Mouse (Mus musculus) hindbrain, embryonic 11.5 days (tissue): ENCODE measurements at regions not wholly inside any gene's neighbourhood (a gene's known extent, or its start where the extent isn't known, plus 50 kb on each side); places are given as distances from the start of the nearest gene placed in this dataset.

Source experiments
- ATAC-seq: fragments of 200-750 bp; cut with Nextera tagmentation; 2 replicates; pipeline ENCODE4 v1.8.0; 2017; ENCODE audit warnings: mild to moderate bottlenecking, moderate TSS enrichment, moderate library complexity; ENCODE audit not compliant: low FRiP score
- DNase-seq: peaks from one replicate; pipeline ENCODE4 v3.0.0-alpha.2; 2015; ENCODE audit warnings: low spot score
- H3K27ac ChIP-seq: fragments of 300-500 bp; sonication (generic); 2 replicates; pipeline ENCODE4 v1.5.1; 2014; ENCODE audit warnings: mild to moderate bottlenecking, low read depth, low read length
- H3K27me3 ChIP-seq: fragments of 300-500 bp; sonication (generic); 2 replicates; pipeline ENCODE4 v1.6.1; 2014; ENCODE audit warnings: mild to moderate bottlenecking, low read length, moderate library complexity, mixed read lengths; ENCODE audit not compliant: control insufficient read depth, insufficient read depth
- H3K36me3 ChIP-seq: fragments of 300-500 bp; sonication (generic); 2 replicates; pipeline ENCODE4 v1.6.1; 2014; ENCODE audit warnings: mild to moderate bottlenecking, low read length, moderate library complexity, mixed read lengths; ENCODE audit not compliant: control insufficient read depth, insufficient read depth
- H3K4me1 ChIP-seq: fragments of 300-500 bp; sonication (generic); replicated peaks from 2 replicates; pipeline ENCODE4 v1.6.1; 2014; ENCODE audit warnings: low read length, mixed read lengths; ENCODE audit not compliant: control insufficient read depth, insufficient read depth
- H3K4me2 ChIP-seq: fragments of 300-500 bp; sonication (generic); replicated peaks from 2 replicates; pipeline ENCODE4 v1.6.1; 2014; ENCODE audit warnings: mild to moderate bottlenecking, low read depth, low read length
- H3K4me3 ChIP-seq: fragments of 300-500 bp; sonication (generic); 2 replicates; pipeline ENCODE4 v1.5.1; 2014; ENCODE audit warnings: low read depth, low read length
- H3K9ac ChIP-seq: fragments of 300-500 bp; sonication (generic); 2 replicates; pipeline ENCODE4 v1.6.1; 2014; ENCODE audit warnings: low read depth, low read length
- H3K9me3 ChIP-seq: fragments of 300-500 bp; sonication (generic); 2 replicates; pipeline ENCODE4 v1.6.1; 2016; ENCODE audit warnings: low read length; ENCODE audit not compliant: control insufficient read depth
- WGBS: fragments of 180-500 bp; shearing (Covaris S2); extraction: QIAGEN DNeasy Blood & Tissue Kit; methylation state at CpG from one replicate; pipeline ENCODE4 v1.1.7; 2014; 5-methylcytosine and 5-hydroxymethylcytosine counted together

GRCm38 (mm10) chr2:72674856-72675440 lies 199.0 kb downstream of the Cdca7 start:
- WGBS, result 56% methylated on average over 6 of the region's 6 CpGs
- Histone ChIP-seq H3K4me1 (no peaks in the 10 kb centered on the region), H3K9ac (no peak overlapping the region), H3K4me3 (no peak overlapping the region), H3K9me3 (no peaks in the 10 kb centered on the region), H3K4me2 (no peak overlapping the region), H3K27ac (no peak overlapping the region), H3K27me3 (peaks cover 5% of the 10 kb centered on the region; the same call in 1 of the 2 replicates), H3K36me3 (no peaks in the 10 kb centered on the region)
- ATAC-seq, result no peak
- DNase-seq, result no peak

DNA sequence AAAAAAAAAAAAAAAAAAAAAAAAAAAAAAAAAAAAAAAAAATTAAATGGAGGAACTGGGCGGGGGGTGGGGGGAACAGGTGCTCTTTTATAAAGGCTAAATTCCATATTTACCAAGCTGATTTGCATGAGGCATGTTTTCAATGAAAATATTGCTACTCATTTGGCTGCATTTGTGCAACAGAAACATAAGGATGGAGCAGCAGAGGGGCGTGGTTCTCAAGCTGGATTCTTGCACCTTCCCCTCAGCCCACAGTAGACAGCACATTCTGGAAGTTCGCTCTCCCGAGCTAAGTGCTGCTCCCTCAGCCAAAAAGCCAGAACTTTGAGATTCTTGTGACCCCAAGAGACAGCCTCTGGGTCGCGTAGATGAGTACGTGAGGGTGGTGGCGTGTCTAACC lies 201.8 kb downstream of the Cdca7 start:
- H3K36me3 ChIP-seq, result no peaks in the 10 kb centered on the region
- ATAC-seq, result no peak
- H3K4me2 ChIP-seq, result no peak overlapping the region
- no peak overlapping the region for H3K4me3 ChIP-seq
- no peak overlapping the region for H3K9ac ChIP-seq
- no peak for DNase-seq
- no peaks in the 10 kb centered on the region for H3K9me3 ChIP-seq
- peaks cover 5% of the 10 kb centered on the region; the same call in 1 of the 2 replicates for H3K27me3 ChIP-seq
- no peaks in the 10 kb centered on the region for H3K4me1 ChIP-seq
- 88% methylated on average over 8 of the region's 8 CpGs for WGBS
- no peak overlapping the region for H3K27ac ChIP-seq

DNA sequence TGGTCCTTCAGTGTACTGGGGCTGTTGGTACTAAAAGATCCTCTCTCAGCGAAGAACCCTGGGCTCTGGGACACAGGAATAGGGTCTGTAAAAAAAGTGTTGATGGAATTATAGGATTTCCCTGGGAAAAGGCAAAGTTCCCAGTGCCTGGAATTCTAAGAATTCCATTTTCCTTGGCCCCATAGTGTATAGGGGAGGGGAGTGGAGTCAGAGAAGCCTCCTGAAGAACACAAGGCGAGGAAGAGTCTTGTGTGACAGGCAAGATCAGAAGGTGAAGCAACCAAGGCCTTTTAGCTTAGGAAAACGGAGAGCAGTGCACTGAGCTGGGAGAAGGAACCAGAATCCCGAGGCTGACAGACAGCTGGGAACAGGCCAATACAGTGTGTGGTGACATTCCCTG lies 212.1 kb downstream of the Cdca7 start:
- Histone ChIP-seq H3K4me3 (no peak overlapping the region), H3K9ac (no peak overlapping the region), H3K9me3 (no peaks in the 10 kb centered on the region), H3K4me2 (no peak overlapping the region), H3K27me3 (no peaks in the 10 kb centered on the region), H3K4me1 (no peaks in the 10 kb centered on the region), H3K36me3 (no peaks in the 10 kb centered on the region), H3K27ac (no peak overlapping the region)
- 77% methylated on average over 4 of the region's 4 CpGs for WGBS
- DNase-seq (no peak), ATAC-seq (no peak)

GRCm38 (mm10) chr2:72701081-72701480 lies 225.1 kb downstream of the Cdca7 start:
- WGBS, result 78% methylated on average over 1 of the region's 1 CpGs
- Histone ChIP-seq H3K4me1 (no peaks in the 10 kb centered on the region), H3K4me2 (no peak overlapping the region), H3K27ac (no peak overlapping the region), H3K36me3 (no peaks in the 10 kb centered on the region), H3K9me3 (no peaks in the 10 kb centered on the region), H3K4me3 (no peak overlapping the region), H3K9ac (no peak overlapping the region), H3K27me3 (no peaks in the 10 kb centered on the region)
- DNase-seq (no peak), ATAC-seq (no peak)

GRCm38 (mm10) chr2:72703238-72703637 lies 227.3 kb downstream of the Cdca7 start:
- Histone ChIP-seq H3K27ac (no peak overlapping the region), H3K4me1 (no peaks in the 10 kb centered on the region), H3K4me2 (no peak overlapping the region), H3K9ac (no peak overlapping the region), H3K4me3 (no peak overlapping the region), H3K36me3 (no peaks in the 10 kb centered on the region), H3K27me3 (no peaks in the 10 kb centered on the region), H3K9me3 (no peaks in the 10 kb centered on the region)
- 82% methylated on average over 11 of the region's 11 CpGs for WGBS
- ATAC-seq (no peak), DNase-seq (no peak)

DNA sequence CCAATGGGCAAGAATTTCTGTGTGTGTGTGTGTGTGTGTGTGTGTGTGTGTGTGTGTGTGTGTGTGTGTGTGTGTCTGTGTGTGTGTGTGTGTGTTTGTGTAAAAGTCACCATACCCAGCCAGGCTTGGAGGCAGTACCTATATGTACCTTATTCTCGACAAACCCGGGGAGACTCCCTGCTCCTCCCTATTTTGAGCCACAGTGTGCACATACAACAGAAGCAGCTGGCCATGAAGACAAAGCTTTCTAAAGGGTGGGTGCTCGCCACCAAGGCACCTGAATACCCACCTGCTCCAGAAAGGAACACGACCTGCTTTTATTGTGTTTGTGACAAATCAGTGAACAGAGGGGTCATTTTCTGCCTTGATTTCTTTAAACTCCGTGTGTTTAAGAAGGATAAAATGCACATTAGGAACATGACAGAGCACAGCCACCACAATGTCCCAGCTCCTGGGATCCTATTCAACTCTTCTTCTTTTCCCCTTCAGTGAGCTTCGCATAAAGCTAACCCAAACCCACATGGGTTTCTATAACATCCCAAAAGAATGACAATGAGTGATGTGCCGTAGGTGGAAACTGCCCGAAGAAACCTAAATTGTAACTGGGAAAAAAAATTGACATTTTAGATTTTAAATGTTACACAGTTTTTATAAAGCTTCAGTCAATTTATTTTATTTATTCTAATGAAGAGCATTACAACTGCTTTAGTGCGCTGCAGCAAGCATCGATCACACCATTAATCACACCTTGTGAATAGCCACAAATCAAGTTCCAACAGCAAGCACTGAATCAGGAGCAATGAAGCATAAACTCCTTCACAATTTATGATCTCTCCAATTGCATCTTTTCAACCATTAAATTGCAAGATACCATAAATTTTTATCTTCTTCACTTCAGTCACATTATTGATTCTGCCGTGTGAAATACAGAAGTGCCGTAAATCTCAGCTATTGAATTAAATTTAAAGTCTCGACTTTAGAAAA lies 232.0 kb downstream of the Cdca7 start:
- H3K36me3 ChIP-seq, result no peaks in the 10 kb centered on the region
- no peak overlapping the region for H3K27ac ChIP-seq
- no peaks in the 10 kb centered on the region for H3K9me3 ChIP-seq
- no peak for DNase-seq
- H3K4me2 ChIP-seq, result no peak overlapping the region
- no peak for ATAC-seq
- H3K4me1 ChIP-seq, result no peaks in the 10 kb centered on the region
- H3K27me3 ChIP-seq, result peaks cover 2% of the 10 kb centered on the region; the same call in 1 of the 2 replicates
- H3K9ac ChIP-seq, result no peak overlapping the region
- no peak overlapping the region for H3K4me3 ChIP-seq
- 54% methylated on average over 13 of the region's 13 CpGs for WGBS

DNA sequence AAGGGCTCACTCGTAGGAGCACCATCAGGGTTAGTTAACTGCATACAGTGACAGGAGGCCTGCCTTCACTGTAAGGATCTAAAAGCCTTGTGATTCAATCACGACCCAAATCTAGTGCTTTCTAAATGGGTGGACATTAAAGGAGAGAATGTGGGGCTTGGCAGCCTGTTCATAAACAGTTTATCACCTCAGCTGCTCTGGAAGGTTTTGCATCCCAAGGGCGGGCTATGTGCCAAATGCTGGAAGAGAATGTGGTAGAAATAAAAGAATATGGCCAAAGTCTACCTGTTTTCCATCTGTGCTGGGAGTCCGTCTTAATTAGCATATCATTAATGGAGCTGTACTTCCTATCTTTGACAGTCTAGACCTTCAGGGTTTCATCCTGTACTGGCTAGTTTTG lies 241.0 kb downstream of the Cdca7 start:
- H3K27ac ChIP-seq, result no peak overlapping the region
- no peaks in the 10 kb centered on the region for H3K36me3 ChIP-seq
- DNase-seq, result no peak
- H3K4me1 ChIP-seq, result no peaks in the 10 kb centered on the region
- ATAC-seq, result no peak
- H3K4me3 ChIP-seq, result no peak overlapping the region
- no peaks in the 10 kb centered on the region for H3K9me3 ChIP-seq
- WGBS, result 82% methylated on average over 4 of the region's 4 CpGs
- H3K27me3 ChIP-seq, result no peaks in the 10 kb centered on the region
- no peak overlapping the region for H3K9ac ChIP-seq
- H3K4me2 ChIP-seq, result no peak overlapping the region

GRCm38 (mm10) chr2:72728699-72729098 lies 251.5 kb downstream of the Sp3 start:
- DNase-seq, result peak; percentile 65
- no peak overlapping the region for H3K4me3 ChIP-seq
- no peak overlapping the region for H3K4me2 ChIP-seq
- H3K27ac ChIP-seq, result no peak overlapping the region
- no peak for ATAC-seq
- H3K36me3 ChIP-seq, result no peaks in the 10 kb centered on the region
- H3K9ac ChIP-seq, result no peak overlapping the region
- 44% methylated on average over 3 of the region's 3 CpGs for WGBS
- no peaks in the 10 kb centered on the region for H3K4me1 ChIP-seq
- H3K27me3 ChIP-seq, result no peaks in the 10 kb centered on the region
- H3K9me3 ChIP-seq, result no peaks in the 10 kb centered on the region

DNA sequence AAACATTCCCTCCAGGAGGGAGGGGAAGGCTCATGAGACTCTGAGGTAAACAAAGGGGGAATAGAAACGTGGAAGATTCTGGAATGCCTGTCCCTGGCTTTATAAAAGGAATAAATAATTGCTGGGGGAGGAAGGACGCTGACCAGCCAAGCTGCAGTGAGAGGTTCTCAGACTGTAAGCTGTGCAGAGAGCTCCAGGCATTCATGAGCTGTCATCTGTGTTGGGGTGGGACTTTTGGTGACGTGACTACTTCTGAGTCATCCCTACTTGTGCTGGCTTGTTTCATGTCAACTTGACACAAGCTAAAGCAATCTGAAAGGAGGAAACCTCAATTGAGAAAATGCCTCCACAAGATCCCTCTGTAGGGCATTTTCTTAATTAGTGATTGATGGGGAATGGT lies 246.9 kb downstream of the Sp3 start:
- Histone ChIP-seq H3K9me3 (no peaks in the 10 kb centered on the region), H3K4me3 (no peak overlapping the region), H3K27me3 (no peaks in the 10 kb centered on the region), H3K4me2 (no peak overlapping the region), H3K27ac (no peak overlapping the region), H3K36me3 (no peaks in the 10 kb centered on the region), H3K9ac (no peak overlapping the region), H3K4me1 (no peaks in the 10 kb centered on the region)
- WGBS, result 64% methylated on average over 3 of the region's 3 CpGs
- ATAC-seq, result no peak
- no peak for DNase-seq
